ENCODE assay signal across 8 mouse cellular contexts in genomic region chr16:64873416-64874305, GRCm38 (mm10). TPM values are rescaled to one million over a fixed set of nuclear protein-coding genes. Genes with fewer than 3 reads are reported as not detected.
DNase-seq lines count a peak whose midpoint lies in the region; ATAC-seq and TF ChIP-seq lines count a peak whose summit lies in the region.

No protein-coding gene starts in this region.

- H3K4me1 ChIP-seq in CH12.LX (ENCODE audit: control insufficient read depth in 1 of 2, insufficient read depth in 2 of 2) = peaks cover 3 to 25% of the 10 kb centered on the region in 2 experiments; a peak in 3 of 4 replicates
- H3K4me1 ChIP-seq in forebrain, embryonic 13.5 days = no peaks in the 10 kb centered on the region
- H3K4me1 ChIP-seq in neural tube, embryonic 14.5 days (ENCODE audit: control insufficient read depth, insufficient read depth, low read length) = no peaks in the 10 kb centered on the region
- H3K4me1 ChIP-seq in testis, adult 2 months (ENCODE audit: control insufficient read depth, insufficient read depth, low read length) = no peaks in the 10 kb centered on the region

- no peaks in the 10 kb centered on the region for H3K27me3 ChIP-seq in CH12.LX (replicated peaks)
- H3K27me3 ChIP-seq in forebrain, embryonic 13.5 days = no peaks in the 10 kb centered on the region
- no peaks in the 10 kb centered on the region for H3K27me3 ChIP-seq in neural tube, embryonic 14.5 days (ENCODE audit: control insufficient read depth, insufficient read depth, low read length)
- H3K27me3 ChIP-seq in testis, adult 2 months (ENCODE audit: control insufficient read depth, insufficient read depth, low read length) = no peaks in the 10 kb centered on the region

- no peaks in the 10 kb centered on the region for H3K9me3 ChIP-seq in CH12.LX (replicated peaks; ENCODE audit: low read length)
- no peaks in the 10 kb centered on the region for H3K9me3 ChIP-seq in forebrain, embryonic 13.5 days (replicated peaks)
- no peaks in the 10 kb centered on the region for H3K9me3 ChIP-seq in neural tube, embryonic 14.5 days (ENCODE audit: control insufficient read depth, low read length)

- dilution Hi-C loops in CH12.LX (cut with MboI; ENCODE audit: extremely low pct_ligation_motif_present, extremely low pct_unique_long_range_greater_than_20kb, low sequenced_read_pairs) = no loop called here

- intact Hi-C loops in heart, postnatal 14 days (cut with DNase I) = loop anchor here (1.0 to 5.0 kb wide), 2 partner anchors 21 to 101 kb away; partner anchors contain the start of gene 4930453N24Rik

- H3K9ac ChIP-seq in CH12.LX (ENCODE audit: insufficient read depth, low read depth) = peak overlapping the region; percentile 61
- peak overlapping the region; percentile 65 for H3K9ac ChIP-seq in forebrain, embryonic 13.5 days
- peak overlapping the region; percentile 44 for H3K9ac ChIP-seq in neural tube, embryonic 14.5 days (replicated peaks; ENCODE audit: low read depth, low read length)

- TF ChIP-seq RAD21 in CH12.LX (IDR thresholded peaks at IDR 0.05; ENCODE audit: low read depth, low read length) = no peak; the same call in 1 of the 2 replicates

- TF ChIP-seq CTCF in CH12.LX (conservative IDR thresholded peaks at IDR 0.05 in 1 of 2, IDR thresholded peaks at IDR 0.05 in 1 of 2; ENCODE audit: low read depth in 2 of 2, low read length in 2 of 2) = 0 out of 4 replicates have a peak, but pooled peaks of 1 of the 2 experiments have one; percentile 1
- no peak for TF ChIP-seq CTCF in testis, adult 2 months (IDR thresholded peaks at IDR 0.05; ENCODE audit: control insufficient read depth, insufficient read depth, insufficient replicate concordance, low read depth, low read length)

- peak overlapping the region; percentile 69 to 99 (median 73) for H3K4me3 ChIP-seq in CH12.LX (replicated peaks in 1 of 3; ENCODE audit: low read depth in 2 of 3, low read length in 2 of 3, poor library complexity in 1 of 3)
- peak overlapping the region; percentile 59 for H3K4me3 ChIP-seq in forebrain, embryonic 13.5 days
- peak overlapping the region; percentile 52 for H3K4me3 ChIP-seq in neural tube, embryonic 14.5 days (ENCODE audit: low read depth, low read length)
- peak overlapping the region; percentile 80 for H3K4me3 ChIP-seq in testis, adult 2 months (ENCODE audit: control insufficient read depth, low read depth, low read length)

- ATAC-seq in forebrain, embryonic 13.5 days = peak; percentile 95
- peak; percentile 94 for ATAC-seq in neural tube, embryonic 14.5 days (ENCODE audit: low read depth)

- peak; percentile 63 for TF ChIP-seq EP300 in CH12.LX (IDR thresholded peaks at IDR 0.05; ENCODE audit: low read length)

- WGBS in forebrain, embryonic 13.5 days = 4% methylated on average over 29 of the region's 29 CpGs
- 1% methylated on average over 29 of the region's 29 CpGs for WGBS in large intestine, adult 2 months
- WGBS in neural tube, embryonic 14.5 days = 4% methylated on average over 29 of the region's 29 CpGs

- peak; percentile 93 for DNase-seq in CH12.LX (ENCODE audit: extremely low read depth)
- peak; percentile 78 for DNase-seq in c-Kit-positive CD71-positive TER-119-positive erythroid progenitor cells, embryonic 14.5 days (ENCODE audit: low spot score)
- peak; percentile 63 to 68 for DNase-seq in heart, postnatal 14 days
- peak; percentile 69 for DNase-seq in large intestine, adult 2 months (ENCODE audit: low read depth, low spot score)
- DNase-seq in lung, adult 18-20 months = peak; percentile 72 to 73

- H3K27ac ChIP-seq in CH12.LX (ENCODE audit: insufficient read depth, low read depth) = peak overlapping the region; percentile 77
- H3K27ac ChIP-seq in forebrain, embryonic 13.5 days = peak overlapping the region; percentile 77
- H3K27ac ChIP-seq in neural tube, embryonic 14.5 days (ENCODE audit: low read depth, low read length) = peak overlapping the region; percentile 66
- H3K27ac ChIP-seq in testis, adult 2 months (ENCODE audit: control insufficient read depth, insufficient read depth, low read depth, low read length) = peak overlapping the region; percentile 78

- H3K4me2 ChIP-seq in CH12.LX (ENCODE audit: insufficient read depth, low read depth, poor library complexity, severe bottlenecking) = peak overlapping the region; percentile 35
- H3K4me2 ChIP-seq in forebrain, embryonic 13.5 days = peak overlapping the region; percentile 73
- H3K4me2 ChIP-seq in neural tube, embryonic 14.5 days (ENCODE audit: low read depth, low read length) = peak overlapping the region; percentile 76

- no peaks in the 10 kb centered on the region for H3K36me3 ChIP-seq in CH12.LX (replicated peaks in 1 of 2; ENCODE audit: control insufficient read depth in 1 of 2, insufficient read depth in 1 of 2, low read length in 1 of 2)
- H3K36me3 ChIP-seq in forebrain, embryonic 13.5 days (ENCODE audit: poor library complexity, severe bottlenecking) = no peaks in the 10 kb centered on the region
- no peaks in the 10 kb centered on the region for H3K36me3 ChIP-seq in neural tube, embryonic 14.5 days (ENCODE audit: control insufficient read depth, insufficient read depth, low read length)
- H3K36me3 ChIP-seq in testis, adult 2 months (ENCODE audit: control insufficient read depth, insufficient read depth, low read length) = no peaks in the 10 kb centered on the region

- TF ChIP-seq POLR2A in CH12.LX (IDR thresholded peaks at IDR 0.05; ENCODE audit: low read depth, low read length) = peak; percentile 83
- peak; percentile 40; the same call in 1 of the 2 replicates for TF ChIP-seq POLR2A in testis, adult 2 months (IDR thresholded peaks at IDR 0.05; ENCODE audit: control insufficient read depth, low read depth, low read length)

- no peaks in the 10 kb centered on the region for H3K79me2 ChIP-seq in CH12.LX (replicated peaks; ENCODE audit: control insufficient read depth, extremely low read depth, insufficient read depth, poor library complexity, severe bottlenecking)

- in situ Hi-C loops in CH12.LX (cut with MboI; ENCODE audit: low pct_ligation_motif_present, low pct_unique_long_range_greater_than_20kb, low sequenced_read_pairs) = no loop called here

TF ChIP-seq in CH12.LX, 34 proteins besides CTCF, POLR2A, EP300 and RAD21 (continues in another document):
- TF ChIP-seq USF1 (IDR thresholded peaks at IDR 0.05; ENCODE audit: low read depth, low read length) (no peak), BHLHE40 (IDR thresholded peaks at IDR 0.05; ENCODE audit: low read depth, low read length) (peak; percentile 70), ZC3H11A (IDR thresholded peaks at IDR 0.05; ENCODE audit: low read depth, low read length) (no peak), SIN3A (IDR thresholded peaks at IDR 0.05; ENCODE audit: low read length) (peak; percentile 97), HCFC1 (IDR thresholded peaks at IDR 0.05; ENCODE audit: low read depth, low read length) (peak; percentile 57), KAT2A (IDR thresholded peaks at IDR 0.05; ENCODE audit: insufficient replicate concordance, low read length) (peak; percentile 65; the same call in 1 of the 2 replicates), ZKSCAN1 (IDR thresholded peaks at IDR 0.05; ENCODE audit: borderline replicate concordance, low read depth, low read length) (no peak), ETS1 (conservative IDR thresholded peaks at IDR 0.05; ENCODE audit: low read depth, low read length) (peak; percentile 72; the same call in 1 of the 2 replicates), TCF12 (IDR thresholded peaks at IDR 0.05; ENCODE audit: low read depth, low read length) (peak; percentile 88), MYC (IDR thresholded peaks at IDR 0.05; ENCODE audit: low read depth, low read length) (peak; percentile 71), MAFK (IDR thresholded peaks at IDR 0.05; ENCODE audit: insufficient replicate concordance, low read length) (peak; percentile 45; the same call in 1 of the 2 replicates), NELFE (IDR thresholded peaks at IDR 0.05; ENCODE audit: low read depth, low read length) (peak; percentile 83; the same call in 1 of the 2 replicates), GABPA (IDR thresholded peaks at IDR 0.05; ENCODE audit: insufficient replicate concordance, low read depth, low read length) (no peak), JUN (IDR thresholded peaks at IDR 0.05; ENCODE audit: insufficient read depth, low read depth, low read length) (no peak), USF2 (conservative IDR thresholded peaks at IDR 0.05; ENCODE audit: low read depth, low read length) (no peak), ELF1 (IDR thresholded peaks at IDR 0.05; ENCODE audit: low read depth, low read length) (peak; percentile 57), PAX5 (IDR thresholded peaks at IDR 0.05; ENCODE audit: low read length) (no peak), MAZ (IDR thresholded peaks at IDR 0.05; ENCODE audit: low read depth, low read length) (peak; percentile 88), E2F4 (IDR thresholded peaks at IDR 0.05; ENCODE audit: insufficient replicate concordance, low read depth, low read length) (no peak; the same call in 1 of the 2 replicates), POLR2AphosphoS2 (IDR thresholded peaks at IDR 0.05; ENCODE audit: low read depth, low read length) (peak; percentile 88), CHD1 (IDR thresholded peaks at IDR 0.05; ENCODE audit: low read depth, low read length) (peak; percentile 69), IRF4 (IDR thresholded peaks at IDR 0.05; ENCODE audit: low read depth, low read length) (peak; percentile 87), ZMIZ1 (IDR thresholded peaks at IDR 0.05; ENCODE audit: low read depth, low read length) (peak; percentile 92)

RNA-seq across cellular contexts. Expression of gene Cggbp1, which starts 21.9 kb away (rescaled TPM):
- total RNA-seq in CH12.LX (2012; rRNA removed) (38.5 and 42.1 TPM in 2 replicates), CH12.LX (2014; rRNA removed) (71.1 and 88.5 TPM in 2 replicates)
- 82.6 and 86.5 TPM in 2 replicates for polyA plus RNA-seq in CH12.LX (2012; ENCODE audit: insufficient read length, low read depth)
- 80.3 and 83.3 TPM in 2 replicates for polyA plus RNA-seq in forebrain, embryonic 13.5 days (2015; fragmentation: Nextera tagmentation; extraction: Ambion mirVana)
- 10 to 100 TPM; 45.7 to 52.6 TPM for total RNA-seq in heart, postnatal 14 days (2021)
- 11.0 and 12.3 TPM in 2 replicates for polyA plus RNA-seq in large intestine, adult 2 months (2012; rRNA removed)
- 81.7 and 97.5 TPM in 2 replicates for polyA plus RNA-seq in neural tube, embryonic 14.5 days (2014; fragmentation: Nextera tagmentation; extraction: Ambion mirVana)
- polyA plus RNA-seq in testis, adult 2 months (2012; rRNA removed) = 11.9 and 12.9 TPM in 2 replicates

RNA-seq across cellular contexts. Expression of gene Zfp654, which starts 22.2 kb away (rescaled TPM):
- total RNA-seq in CH12.LX (2012; rRNA removed) (5.2 and 7.1 TPM in 2 replicates), CH12.LX (2014; rRNA removed) (22.6 and 24.7 TPM in 2 replicates)
- polyA plus RNA-seq in CH12.LX (2012; ENCODE audit: insufficient read length, low read depth) = 5.1 and 6.5 TPM in 2 replicates
- 5.1 and 5.9 TPM in 2 replicates for polyA plus RNA-seq in forebrain, embryonic 13.5 days (2015; fragmentation: Nextera tagmentation; extraction: Ambion mirVana)
- total RNA-seq in heart, postnatal 14 days (2021) = 1 to 10 TPM; 9.6 to 10.0 TPM
- polyA plus RNA-seq in large intestine, adult 2 months (2012; rRNA removed) = 0.64 and 0.91 TPM in 2 replicates
- 8.5 and 11.6 TPM in 2 replicates for polyA plus RNA-seq in neural tube, embryonic 14.5 days (2014; fragmentation: Nextera tagmentation; extraction: Ambion mirVana)
- 34.9 and 41.3 TPM in 2 replicates for polyA plus RNA-seq in testis, adult 2 months (2012; rRNA removed)

Comparison
In these comparisons a context has a peak if more than half of its experiments do, and no peak if none do; other contexts are left out.
1. Peak in every context shown above with its lines: DNase-seq, ATAC-seq, H3K4me3 ChIP-seq and H3K27ac ChIP-seq.